Mouse (Mus musculus) midbrain, postnatal 0 days (tissue): ENCODE measurements around the gene Pcnx3. TPM values are rescaled to one million over a fixed set of nuclear protein-coding genes. Genes with fewer than 3 reads are reported as not detected.

ENCODE experiments used
- ATAC-seq: fragments of 200-750 bp; cut with Nextera tagmentation; 2 replicates; pipeline ENCODE4 v1.8.0; 2017; ENCODE audit warnings: moderate number of reproducible peaks, mild to moderate bottlenecking, moderate TSS enrichment, moderate library complexity; ENCODE audit not compliant: low FRiP score
- DNase-seq: peaks from one replicate; pipeline ENCODE4 v3.0.0-alpha.2; 2015; ENCODE audit warnings: low spot score
- H3K27ac ChIP-seq: fragments of 300-500 bp; sonication (generic); 2 replicates; pipeline ENCODE4 v1.5.1; 2014; ENCODE audit warnings: low read depth, mild to moderate bottlenecking, low read length, mixed read lengths
- H3K27me3 ChIP-seq: fragments of 300-500 bp; sonication (generic); 2 replicates; pipeline ENCODE4 v1.6.1; 2014; ENCODE audit warnings: low read length, control low read depth, mixed read lengths; ENCODE audit not compliant: insufficient read depth
- H3K36me3 ChIP-seq: fragments of 300-500 bp; sonication (generic); 2 replicates; pipeline ENCODE4 v1.6.1; 2014; ENCODE audit warnings: low read length, control low read depth, mixed read lengths; ENCODE audit not compliant: insufficient read depth
- H3K4me1 ChIP-seq: fragments of 300-500 bp; sonication (generic); 2 replicates; pipeline ENCODE4 v1.6.1; 2014; ENCODE audit warnings: mild to moderate bottlenecking, control low read depth, antibody characterized with exemption, low read length, mixed read lengths; ENCODE audit not compliant: insufficient read depth
- H3K4me2 ChIP-seq: fragments of 300-500 bp; sonication (generic); 2 replicates; pipeline ENCODE4 v1.6.1; 2014; ENCODE audit warnings: low read depth, mild to moderate bottlenecking, low read length, mixed read lengths; ENCODE audit not compliant: poor library complexity, severe bottlenecking
- H3K4me3 ChIP-seq: fragments of 300-500 bp; sonication (generic); 2 replicates; pipeline ENCODE4 v1.5.1; 2014; ENCODE audit warnings: low read depth, mild to moderate bottlenecking, low read length, moderate library complexity
- H3K9ac ChIP-seq: fragments of 300-500 bp; sonication (generic); replicated peaks from 2 replicates; pipeline ENCODE4 v1.6.1; 2014; ENCODE audit warnings: mild to moderate bottlenecking, low read length, moderate library complexity, mixed read lengths; ENCODE audit not compliant: poor library complexity, severe bottlenecking
- H3K9me3 ChIP-seq: fragments of 300-500 bp; sonication (generic); 2 replicates; pipeline ENCODE4 v1.6.1; 2016; ENCODE audit warnings: low read length, control low read depth
- CTCF ChIP-seq: IDR thresholded peaks from 2 replicates; pipeline ENCODE4 v1.5.1; 2016; ENCODE audit warnings: antibody characterized with exemption, mild to moderate bottlenecking
- WGBS: fragments of 180-500 bp; shearing (Covaris S2); extraction: QIAGEN DNeasy Blood & Tissue Kit; methylation state at CpG from one replicate; pipeline ENCODE4 v1.1.7; 2014; 5-methylcytosine and 5-hydroxymethylcytosine counted together
- polyA plus RNA-seq: library from polyadenylated mRNA; unstranded; fragments of >200 nt; fragmentation: Nextera tagmentation; extraction: Ambion mirVana; gene quantifications from 2 replicates; pipeline ENCODE4 v1.2.1, GENCODE M21; 2015
- total RNA-seq: library from RNA; depleted of rRNA; stranded (reverse); fragments of >200 nt; gene quantifications from 2 replicates; pipeline ENCODE4 v1.2.3, GENCODE M21; 2014

Pcnx3 gene
- total and polyA plus RNA-seq, 2 experiments from 2014 or later, result 19.1 to 103 TPM

DNA sequence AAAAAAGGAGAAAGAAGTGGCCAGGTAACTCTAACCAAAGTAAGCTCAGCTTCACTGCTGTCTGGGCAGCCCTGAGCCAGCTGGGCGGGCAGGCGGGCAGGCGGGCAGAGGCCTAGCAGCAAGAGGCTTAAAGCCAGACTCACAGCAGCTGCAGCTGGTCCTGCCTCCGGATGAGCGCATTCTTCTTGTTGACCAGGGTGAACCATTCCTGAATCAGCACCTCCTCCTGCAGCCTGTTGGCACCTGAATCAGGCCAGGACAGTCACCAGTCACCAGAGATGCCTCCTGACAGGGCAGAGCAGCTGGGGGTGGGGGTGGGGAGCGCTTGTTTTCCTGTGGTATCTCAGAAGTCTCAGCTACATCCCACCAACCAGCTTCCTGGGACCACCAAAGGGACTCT is 21.4 kb upstream of the Pcnx3 start:
- no peaks in the 10 kb centered on the region for H3K27me3 ChIP-seq
- no peak overlapping the region for H3K9ac ChIP-seq
- 94% methylated on average over 6 of the region's 6 CpGs for WGBS
- TF ChIP-seq CTCF, result no peak
- no peak overlapping the region for H3K27ac ChIP-seq
- ATAC-seq (no peak), DNase-seq (peak; percentile 33)
- no peak overlapping the region for H3K4me2 ChIP-seq
- no peak overlapping the region for H3K4me3 ChIP-seq
- peaks cover 32% of the 10 kb centered on the region for H3K36me3 ChIP-seq
- H3K9me3 ChIP-seq, result no peaks in the 10 kb centered on the region
- peaks cover 4% of the 10 kb centered on the region; the same call in 1 of the 2 replicates for H3K4me1 ChIP-seq

DNA sequence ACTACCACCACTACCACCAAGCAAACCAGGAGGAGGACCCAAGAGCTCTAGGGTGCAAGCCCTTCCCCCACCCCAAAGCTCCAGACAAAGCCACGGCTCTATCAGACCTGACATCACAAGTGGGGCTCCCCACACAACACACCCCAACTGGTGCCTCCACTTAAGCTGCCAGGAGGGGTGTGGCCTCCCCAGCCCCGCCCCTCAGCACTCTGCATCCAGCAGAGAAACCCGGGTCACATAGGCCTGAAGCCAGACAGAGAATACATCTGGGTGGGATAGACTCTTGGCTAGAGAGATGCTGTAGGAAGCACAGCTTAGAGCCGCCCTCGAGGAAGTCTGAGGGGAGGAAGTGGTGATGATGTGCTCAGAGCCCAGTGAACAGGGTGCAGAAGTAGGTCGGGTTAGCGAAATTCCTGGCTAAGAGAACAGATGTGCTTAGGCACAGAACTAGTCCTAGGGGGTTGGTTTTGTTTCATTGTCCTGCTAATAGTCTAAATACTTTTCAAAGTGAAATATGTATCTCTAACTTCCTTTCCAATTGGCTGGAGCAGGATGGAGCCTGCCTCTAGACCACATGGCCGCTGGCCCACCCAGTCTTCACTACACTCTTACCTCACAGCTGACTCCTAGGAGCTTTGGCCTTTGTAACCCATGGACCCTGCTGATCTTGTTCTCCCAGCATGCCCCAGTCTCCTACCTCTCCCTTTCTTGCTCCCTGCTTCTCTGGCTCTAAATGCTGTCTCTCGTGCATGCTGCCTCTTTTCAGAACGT is 16.3 kb upstream of the Pcnx3 start:
- no peak for DNase-seq
- ATAC-seq, result no peak
- Histone ChIP-seq H3K4me3 (no peak overlapping the region), H3K4me1 (no peaks in the 10 kb centered on the region), H3K36me3 (peaks cover 49% of the 10 kb centered on the region), H3K9ac (no peak overlapping the region), H3K27me3 (no peaks in the 10 kb centered on the region), H3K4me2 (no peak overlapping the region), H3K9me3 (no peaks in the 10 kb centered on the region), H3K27ac (no peak overlapping the region)
- TF ChIP-seq CTCF, result no peak
- 49% methylated on average over 10 of the region's 10 CpGs for WGBS

DNA sequence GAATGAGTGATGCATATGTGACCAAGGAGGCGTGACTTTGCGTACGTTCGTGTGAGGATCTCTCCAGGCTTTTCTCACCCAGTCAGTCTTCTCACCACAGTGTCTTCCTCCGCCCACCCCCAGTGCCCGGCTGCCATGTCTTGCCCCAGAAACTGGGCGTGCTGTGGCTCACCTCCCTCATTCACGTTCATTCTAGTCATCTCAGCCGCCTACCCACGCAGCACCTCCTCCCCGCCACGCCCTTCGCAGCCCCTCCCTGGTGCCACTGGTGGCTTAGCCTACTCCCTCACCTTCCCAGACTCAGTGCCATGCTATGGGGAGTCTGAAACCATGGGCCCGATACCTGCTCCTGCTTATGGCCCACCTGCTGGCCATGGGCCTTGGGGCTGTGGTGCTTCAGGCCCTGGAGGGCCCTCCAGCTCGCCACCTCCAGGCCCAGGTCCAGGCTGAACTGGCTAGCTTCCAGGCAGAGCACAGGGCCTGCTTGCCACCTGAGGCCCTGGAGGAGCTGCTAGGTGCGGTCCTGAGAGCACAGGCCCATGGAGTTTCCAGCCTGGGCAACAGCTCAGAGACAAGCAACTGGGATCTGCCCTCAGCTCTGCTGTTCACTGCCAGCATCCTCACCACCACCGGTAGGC is 15.6 kb upstream of the Pcnx3 start, which contains the start of gene Kcnk7:
Gene Kcnk7, plus strand, starts transcription at position 205 of the 638 bp plus-strand sequence.
- Histone ChIP-seq H3K27ac (no peak within 1 kb of the TSS), H3K4me1 (no peaks in the 10 kb centered on the region), H3K9ac (no peak within 1 kb of the TSS), H3K4me2 (no peak within 1 kb of the TSS), H3K27me3 (no peaks in the 10 kb centered on the region), H3K4me3 (no peak within 1 kb of the TSS), H3K9me3 (no peaks in the 10 kb centered on the region), H3K36me3 (peaks cover 55% of the 10 kb centered on the region)
- TF ChIP-seq CTCF, result no peak
- DNase-seq, result no peak
- 77% methylated on average over 17 of the region's 17 CpGs for WGBS
- no peak for ATAC-seq

DNA sequence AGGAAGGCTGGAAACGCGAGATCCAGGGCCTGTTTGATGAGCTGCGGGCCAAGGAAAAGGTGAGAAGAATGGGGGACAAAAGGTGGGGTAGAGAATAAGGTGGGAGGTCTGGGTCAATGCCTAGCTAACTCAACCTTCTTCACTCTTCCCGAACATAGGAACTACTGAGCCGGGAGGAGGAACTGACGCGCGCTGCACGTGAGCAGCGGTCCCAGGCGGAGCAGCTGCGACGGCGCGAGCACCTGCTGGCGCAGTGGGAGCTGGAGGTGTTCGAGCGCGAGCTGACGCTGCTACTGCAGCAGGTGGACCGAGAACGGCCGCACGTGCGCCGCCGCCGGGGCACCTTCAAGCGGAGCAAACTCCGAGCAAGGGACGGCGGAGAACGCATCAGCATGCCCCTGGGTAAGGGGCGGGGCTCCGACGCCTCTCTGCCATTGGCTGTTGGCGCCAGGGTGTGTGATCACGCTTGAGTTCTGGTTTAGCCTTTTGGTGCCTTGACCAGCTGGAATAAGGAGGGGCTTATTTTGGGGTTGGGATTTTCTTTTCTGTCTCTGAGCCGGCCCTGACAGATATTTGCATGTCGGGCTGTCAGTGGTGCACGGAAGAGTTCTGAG is 7.2 kb upstream of the Pcnx3 start:
- Histone ChIP-seq H3K36me3 (peaks cover 65% of the 10 kb centered on the region), H3K9ac (no peak overlapping the region), H3K9me3 (no peaks in the 10 kb centered on the region), H3K4me2 (peak overlapping the region; percentile 33; the same call in 1 of the 2 replicates), H3K4me1 (0 out of 2 replicates have a peak, but pooled peaks cover under 1% of the 10 kb centered on the region), H3K27me3 (no peaks in the 10 kb centered on the region), H3K4me3 (peak overlapping the region; percentile 13), H3K27ac (no peak overlapping the region)
- ATAC-seq (no peak), DNase-seq (peak; percentile 32)
- 18% methylated on average over 41 of the region's 41 CpGs for WGBS
- no peak for TF ChIP-seq CTCF

DNA sequence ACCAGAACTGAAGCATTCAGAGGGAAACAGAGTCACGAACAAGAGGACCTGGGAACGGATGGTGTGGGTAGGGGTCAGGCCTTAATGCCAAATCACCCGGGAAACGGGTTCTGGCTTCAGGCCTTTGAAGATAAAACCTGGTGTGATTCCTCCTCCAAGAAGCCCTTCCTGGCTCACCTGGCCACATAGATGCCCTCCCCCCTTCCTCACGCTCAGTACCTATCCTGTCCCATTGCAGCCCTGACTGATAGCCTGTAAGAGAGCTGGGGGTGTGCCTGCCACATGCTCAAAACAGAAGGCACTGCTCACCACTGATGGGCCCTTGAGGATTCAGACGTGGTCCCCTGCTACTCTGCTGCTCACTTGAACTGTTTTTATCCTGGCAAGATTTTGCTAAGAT is 5.1 kb upstream of the Pcnx3 start:
- H3K9ac ChIP-seq, result no peak overlapping the region
- no peak overlapping the region for H3K4me3 ChIP-seq
- no peak for ATAC-seq
- H3K4me1 ChIP-seq, result peaks cover 11% of the 10 kb centered on the region; the same call in 1 of the 2 replicates
- DNase-seq, result no peak
- WGBS, result 81% methylated on average over 6 of the region's 6 CpGs
- H3K9me3 ChIP-seq, result no peaks in the 10 kb centered on the region
- H3K36me3 ChIP-seq, result peaks cover 44% of the 10 kb centered on the region
- no peak overlapping the region for H3K4me2 ChIP-seq
- H3K27ac ChIP-seq, result no peak overlapping the region
- TF ChIP-seq CTCF, result no peak
- no peaks in the 10 kb centered on the region for H3K27me3 ChIP-seq
